Comparison of ENCODE assay signal across 17 mouse cellular contexts in genomic region chr6:30638674-30639268, GRCm38 (mm10). TPM values are rescaled to one million over a fixed set of nuclear protein-coding genes. Genes with fewer than 3 reads are reported as not detected.
DNase-seq lines count a peak whose midpoint lies in the region; ATAC-seq and TF ChIP-seq lines count a peak whose summit lies in the region.
"Had no signal": no experiment of that assay in that cellular context is flagged by ENCODE, and none has a peak within 500 bp of the region (broad histone marks: within the 10 kb centered on the region; RNA-seq: fewer than 3 reads in every experiment).

TSS of gene Cpa1 (plus strand) at chr6:30639218.

- H3K9ac ChIP-seq in liver, embryonic 11.5 days (ENCODE audit: low read depth, low read length), result no peak within 1 kb of the TSS
- H3K9ac ChIP-seq in liver, postnatal 0 days (replicated peaks), result no peak within 1 kb of the TSS
- H3K9ac ChIP-seq in liver, embryonic 16.5 days (ENCODE audit: low read depth, low read length), result no peak within 1 kb of the TSS
- H3K9ac ChIP-seq: lung, embryonic 15.5 days had no signal

- H3K27me3 ChIP-seq in heart, embryonic 10.5 days (ENCODE audit: insufficient read depth, poor library complexity, severe bottlenecking), result no peaks in the 10 kb centered on the region
- no peaks in the 10 kb centered on the region for H3K27me3 ChIP-seq in liver, embryonic 11.5 days (replicated peaks; ENCODE audit: control insufficient read depth, insufficient read depth, low read length)
- no peaks in the 10 kb centered on the region for H3K27me3 ChIP-seq in liver, postnatal 0 days (ENCODE audit: insufficient read depth, low read length)
- H3K27me3 ChIP-seq in liver, embryonic 16.5 days (ENCODE audit: control insufficient read depth, insufficient read depth, low read depth, low read length), result no peaks in the 10 kb centered on the region
- H3K27me3 ChIP-seq: lung, embryonic 15.5 days had no signal

- 0 out of 2 replicates have a peak, but pooled peaks cover 2% of the 10 kb centered on the region for H3K36me3 ChIP-seq in heart, embryonic 10.5 days
- no peaks in the 10 kb centered on the region for H3K36me3 ChIP-seq in liver, embryonic 11.5 days (ENCODE audit: control insufficient read depth, insufficient read depth, low read length)
- no peaks in the 10 kb centered on the region for H3K36me3 ChIP-seq in liver, postnatal 0 days (replicated peaks; ENCODE audit: insufficient read depth, low read length)
- no peaks in the 10 kb centered on the region for H3K36me3 ChIP-seq in liver, embryonic 16.5 days (ENCODE audit: control insufficient read depth, insufficient read depth)
- H3K36me3 ChIP-seq: lung, embryonic 15.5 days had no signal

- ATAC-seq in liver, embryonic 11.5 days (replicated peaks; ENCODE audit: low FRiP score), result 0 out of 2 replicates have a peak, but pooled peaks have one; percentile 43
- no peak for ATAC-seq in liver, postnatal 0 days
- ATAC-seq in erythroblast, adult 5-6 weeks (replicated peaks; ENCODE audit: low FRiP score, poor library complexity, severe bottlenecking), result peak; percentile 90
- ATAC-seq in liver, embryonic 16.5 days (ENCODE audit: low read depth), result peak; percentile 58; the same call in 1 of the 2 replicates

- H3K4me1 ChIP-seq in heart, embryonic 10.5 days, result peaks cover 62% of the 10 kb centered on the region
- H3K4me1 ChIP-seq in liver, embryonic 11.5 days (replicated peaks; ENCODE audit: control insufficient read depth, insufficient read depth, low read length), result peaks cover 18% of the 10 kb centered on the region
- H3K4me1 ChIP-seq in liver, postnatal 0 days (ENCODE audit: insufficient read depth), result no peaks in the 10 kb centered on the region; the same call in 1 of the 2 replicates
- H3K4me1 ChIP-seq in liver, embryonic 16.5 days (ENCODE audit: control insufficient read depth, low read depth, low read length), result peaks cover 5% of the 10 kb centered on the region
- H3K4me1 ChIP-seq: megakaryocyte, embryonic 14.5 days had no signal

- 53% methylated on average over 5 of the region's 5 CpGs for WGBS in heart, embryonic 10.5 days
- 45% methylated on average over 5 of the region's 5 CpGs for WGBS in liver, embryonic 11.5 days
- WGBS in liver, postnatal 0 days (ENCODE audit: insufficient replicate concordance), result 54% methylated on average over 5 of the region's 5 CpGs
- 29% methylated on average over 5 of the region's 5 CpGs for WGBS in liver, embryonic 16.5 days (ENCODE audit: insufficient replicate concordance)

- no peak within 1 kb of the TSS for H3K4me3 ChIP-seq in heart, embryonic 10.5 days
- H3K4me3 ChIP-seq in liver, embryonic 11.5 days (ENCODE audit: low read depth, low read length), result no peak within 1 kb of the TSS
- no peak within 1 kb of the TSS for H3K4me3 ChIP-seq in liver, postnatal 0 days (ENCODE audit: low read depth, low read length)
- H3K4me3 ChIP-seq in liver, embryonic 16.5 days (ENCODE audit: low read depth, low read length), result no peak within 1 kb of the TSS
- H3K4me3 ChIP-seq: lung, embryonic 15.5 days; megakaryocyte, embryonic 14.5 days had no signal

- DNase-seq in heart, embryonic 10.5 days (ENCODE audit: low spot score), result no peak
- no peak for DNase-seq in heart, adult 9 months (ENCODE audit: low spot score in 2 of 2)
- DNase-seq in liver, embryonic 11.5 days (ENCODE audit: low spot score), result no peak
- no peak for DNase-seq in liver, postnatal 0 days
- DNase-seq in ovary, postnatal 10 days (ENCODE audit: low spot score), result no peak
- DNase-seq in right cerebral cortex, postnatal 36 days (ENCODE audit: low spot score in 2 of 2), result no peak
- DNase-seq: cerebellum, adult 8-10 months; kidney, adult 8-10 months; thymus, postnatal 4 days had no signal

- TF ChIP-seq EP300 in liver, postnatal 0 days (IDR thresholded peaks at IDR 0.05; ENCODE audit: low read depth), result no peak

- no peaks in the 10 kb centered on the region for H3K9me3 ChIP-seq in heart, embryonic 10.5 days
- no peaks in the 10 kb centered on the region for H3K9me3 ChIP-seq in liver, embryonic 11.5 days (ENCODE audit: control insufficient read depth, low read length)
- H3K9me3 ChIP-seq in liver, postnatal 0 days (ENCODE audit: low read length), result no peaks in the 10 kb centered on the region
- H3K9me3 ChIP-seq in liver, embryonic 16.5 days (replicated peaks; ENCODE audit: control insufficient read depth, low read length), result no peaks in the 10 kb centered on the region
- H3K9me3 ChIP-seq: lung, embryonic 15.5 days had no signal

- H3K4me2 ChIP-seq in liver, embryonic 11.5 days, result no peak within 1 kb of the TSS
- H3K4me2 ChIP-seq in liver, postnatal 0 days (ENCODE audit: low read depth, low read length), result no peak within 1 kb of the TSS
- H3K4me2 ChIP-seq in liver, embryonic 16.5 days (ENCODE audit: low read depth, low read length), result no peak within 1 kb of the TSS
- H3K4me2 ChIP-seq: lung, embryonic 15.5 days had no signal

- no peak for TF ChIP-seq CTCF in liver, postnatal 0 days (IDR thresholded peaks at IDR 0.05; ENCODE audit: low read depth)

- peak within 1 kb of the TSS; percentile 75 for H3K27ac ChIP-seq in heart, embryonic 10.5 days
- H3K27ac ChIP-seq in liver, embryonic 11.5 days (ENCODE audit: low read depth, low read length), result no peak within 1 kb of the TSS
- no peak within 1 kb of the TSS for H3K27ac ChIP-seq in liver, postnatal 0 days (ENCODE audit: low read depth)
- no peak within 1 kb of the TSS for H3K27ac ChIP-seq in liver, embryonic 16.5 days (ENCODE audit: low read length)
- H3K27ac ChIP-seq: lung, embryonic 15.5 days had no signal

RNA-seq across cellular contexts. Expression of gene Cpa1, which starts in this region (rescaled TPM):
- 3.9 and 4.3 TPM in 2 replicates for polyA plus RNA-seq in heart, embryonic 10.5 days (2016; fragmentation: Nextera tagmentation; extraction: Ambion mirVana)
- 0.69 and 1.0 TPM in 2 replicates for polyA plus RNA-seq in liver, embryonic 11.5 days (2014; fragmentation: Nextera tagmentation; extraction: Ambion mirVana)
- polyA plus RNA-seq in liver, postnatal 0 days (2015; fragmentation: Nextera tagmentation; extraction: Ambion mirVana), result 0.15 and 2.7 TPM in 2 replicates
- total RNA-seq in erythroblast, adult 5-6 weeks (2015; ENCODE audit: low replicate concordance), result not detected in 2 replicates
- total RNA-seq in erythroblast, adult 5-6 weeks (2017; ENCODE audit: low replicate concordance), result not detected in 2 replicates
- 2.1 and 10.4 TPM in 2 replicates for polyA plus RNA-seq in liver, embryonic 16.5 days (2015; fragmentation: Nextera tagmentation; extraction: Ambion mirVana)
- total RNA-seq: granulocyte monocyte progenitor cell, adult 5-6 weeks; layer of hippocampus, adult 8-10 months; left cerebral cortex, postnatal 14 days had no signal
- polyA plus RNA-seq: frontal cortex, adult 2 months had no signal

Comparison
In these comparisons a context has a peak if more than half of its experiments do, and no peak if none do; other contexts are left out.
1. Peak in ATAC-seq in erythroblast, adult 5-6 weeks; RNA of the gene not detected or under 1 TPM.